Mouse (Mus musculus) CH12.LX (cell line): ENCODE results near the gene Clpp.

Experiments
- CTCF ChIP-seq, 2 experiments: IDR thresholded peaks in 1 of 2; conservative IDR thresholded peaks in 1 of 2; 2 replicates each; pipeline ENCODE4 v1.5.1; 2011 to 2012; ENCODE audit warnings: low read depth in 2 of 2, low read length in 2 of 2, improper control_type of control experiment in 1 of 2, inconsistent platforms in 1 of 2, mild to moderate bottlenecking in 1 of 2, moderate library complexity in 1 of 2
- JUN ChIP-seq: IDR thresholded peaks from 2 replicates; pipeline ENCODE4 v1.6.1; 2011; ENCODE audit warnings: low read depth, mild to moderate bottlenecking, low read length, improper control_type of control experiment, moderate library complexity; ENCODE audit not compliant: insufficient read depth
- JUND ChIP-seq: conservative IDR thresholded peaks from 2 replicates; pipeline ENCODE4 v1.6.1; 2011; ENCODE audit warnings: low read depth, low read length, improper control_type of control experiment
- MEF2A ChIP-seq: IDR thresholded peaks from 2 replicates; pipeline ENCODE4 v1.6.1; 2014; ENCODE audit warnings: low read depth, mild to moderate bottlenecking, inconsistent platforms, low read length, improper control_type of control experiment, borderline replicate concordance
- POLR2A ChIP-seq: IDR thresholded peaks from 2 replicates; pipeline ENCODE4 v1.6.1; 2011; ENCODE audit warnings: low read depth, mild to moderate bottlenecking, improper control_type of control experiment, low read length
- SMC3 ChIP-seq: IDR thresholded peaks from 2 replicates; pipeline ENCODE4 v1.6.1; 2011; ENCODE audit warnings: low read depth, low read length, improper control_type of control experiment
- ZNF384 ChIP-seq: IDR thresholded peaks from 2 replicates; pipeline ENCODE4 v1.6.1; 2012; ENCODE audit warnings: low read depth, low read length, improper control_type of control experiment, inconsistent platforms

DNA sequence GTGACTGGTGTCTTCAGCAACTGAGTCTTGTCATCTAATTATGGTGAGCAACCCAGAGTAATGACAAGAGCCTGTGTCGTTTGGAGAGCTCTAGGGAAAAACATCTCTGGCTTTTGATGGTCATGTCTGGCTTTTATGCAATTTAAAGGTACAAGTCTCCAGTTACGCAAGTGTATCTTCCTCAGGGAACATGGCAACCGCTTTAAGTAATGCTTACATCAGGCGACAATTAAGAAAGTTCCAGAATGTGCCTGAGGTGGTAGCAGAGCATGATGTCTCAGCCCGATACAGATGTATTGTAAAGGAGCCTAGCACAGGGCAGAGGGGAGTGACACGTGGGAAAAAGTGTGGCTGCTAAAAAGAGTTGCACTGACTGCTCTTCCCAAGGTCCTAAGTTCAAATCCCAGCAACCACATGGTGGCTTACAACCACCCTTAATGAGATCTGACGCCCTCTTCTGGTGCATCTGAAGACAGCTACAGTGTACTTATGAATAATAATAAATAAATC is 1.1 kb upstream of the Clpp start:
- TF ChIP-seq CTCF (conservative IDR thresholded peaks at IDR 0.05 in 1 of 2, IDR thresholded peaks at IDR 0.05 in 1 of 2; ENCODE audit: low read depth in 2 of 2, low read length in 2 of 2) (no peak), JUND (no peak), SMC3 (no peak), MEF2A (no peak), ZNF384 (no peak), POLR2A (no peak), JUN (no peak)
